Mouse (Mus musculus) heart, postnatal 0 days (tissue): ENCODE results near the gene Eef2k. TPM values are rescaled to one million over a fixed set of nuclear protein-coding genes. Genes with fewer than 3 reads are reported as not detected.

Experiments used
- ATAC-seq: fragments of 200-750 bp; cut with Nextera tagmentation; 2 replicates; pipeline ENCODE4 v1.8.0; 2017; ENCODE audit warnings: low read depth, moderate number of reproducible peaks, moderate library complexity; ENCODE audit not compliant: insufficient read depth
- DNase-seq: peaks from one replicate; pipeline ENCODE4 v3.0.0-alpha.2; 2016; ENCODE audit warnings: low spot score
- H3K27ac ChIP-seq: fragments of 300-500 bp; sonication (generic); 2 replicates; pipeline ENCODE4 v1.5.1; 2014; ENCODE audit warnings: low read depth, mild to moderate bottlenecking
- H3K27me3 ChIP-seq: fragments of 300-500 bp; sonication (generic); 2 replicates; pipeline ENCODE4 v1.6.1; 2014; ENCODE audit warnings: low read length, mixed read lengths; ENCODE audit not compliant: control insufficient read depth, insufficient read depth
- H3K36me3 ChIP-seq: fragments of 300-500 bp; sonication (generic); replicated peaks from 2 replicates; pipeline ENCODE4 v1.6.1; 2014; ENCODE audit warnings: low read length, mixed read lengths; ENCODE audit not compliant: control insufficient read depth, insufficient read depth
- H3K4me1 ChIP-seq: fragments of 300-500 bp; sonication (generic); 2 replicates; pipeline ENCODE4 v1.6.1; 2014; ENCODE audit warnings: antibody characterized with exemption; ENCODE audit not compliant: control insufficient read depth, insufficient read depth
- H3K4me2 ChIP-seq: fragments of 300-500 bp; sonication (generic); 2 replicates; pipeline ENCODE4 v1.6.1; 2014; ENCODE audit warnings: low read depth, mild to moderate bottlenecking, low read length, moderate library complexity
- H3K4me3 ChIP-seq: fragments of 300-500 bp; sonication (generic); 2 replicates; pipeline ENCODE4 v1.5.1; 2014; ENCODE audit warnings: low read depth, low read length
- H3K9ac ChIP-seq: fragments of 300-500 bp; sonication (generic); replicated peaks from 2 replicates; pipeline ENCODE4 v1.6.1; 2014; ENCODE audit warnings: low read depth, low read length, mixed read lengths
- H3K9me3 ChIP-seq: fragments of 300-500 bp; sonication (generic); replicated peaks from 2 replicates; pipeline ENCODE4 v1.6.1; 2016; ENCODE audit warnings: low read length; ENCODE audit not compliant: control insufficient read depth
- CTCF ChIP-seq: IDR thresholded peaks from 2 replicates; pipeline ENCODE4 v1.5.1; 2016; ENCODE audit warnings: antibody characterized with exemption, control low read depth, low read depth
- EP300 ChIP-seq: IDR thresholded peaks from 2 replicates; pipeline ENCODE4 v1.6.1; 2016; ENCODE audit warnings: antibody characterized with exemption, low read depth
- WGBS: fragments of 180-500 bp; shearing (Covaris S2); extraction: QIAGEN DNeasy Blood & Tissue Kit; methylation state at CpG from one replicate; pipeline ENCODE4 v1.1.7; 2014; 5-methylcytosine and 5-hydroxymethylcytosine counted together
- polyA plus RNA-seq: library from polyadenylated mRNA; unstranded; fragments of >200 nt; fragmentation: Nextera tagmentation; extraction: Ambion mirVana; gene quantifications from 2 replicates; pipeline ENCODE4 v1.2.1, GENCODE M21; 2015
- total RNA-seq: library from RNA; depleted of rRNA; stranded (reverse); fragments of >200 nt; gene quantifications from 2 replicates; pipeline ENCODE4 v1.2.3, GENCODE M21; 2014; ENCODE audit warnings: low replicate concordance

The Eef2k gene
- total and polyA plus RNA-seq, 2 experiments from 2014 or later: 23.6 to 31.9 TPM

GRCm38 (mm10) chr7:120913332-120913731 lies 70.7 kb downstream of the Eef2k start:
- 32% methylated on average over 1 of the region's 1 CpGs for WGBS
- ATAC-seq: no peak
- Histone ChIP-seq H3K4me2 (no peak overlapping the region), H3K27ac (no peak overlapping the region), H3K9me3 (no peaks in the 10 kb centered on the region), H3K27me3 (no peaks in the 10 kb centered on the region), H3K4me1 (no peaks in the 10 kb centered on the region), H3K4me3 (no peak overlapping the region), H3K36me3 (no peaks in the 10 kb centered on the region), H3K9ac (no peak overlapping the region)
- TF ChIP-seq EP300: no peak
- TF ChIP-seq CTCF: peak; percentile 34
- DNase-seq: no peak

- no peak for DNase-seq
- no peak overlapping the region for H3K27ac ChIP-seq
- no peaks in the 10 kb centered on the region for H3K36me3 ChIP-seq
- H3K27me3 ChIP-seq: no peaks in the 10 kb centered on the region
- no peaks in the 10 kb centered on the region for H3K9me3 ChIP-seq
- no peak for ATAC-seq
- H3K4me1 ChIP-seq: peaks cover 7% of the 10 kb centered on the region; the same call in 1 of the 2 replicates
- no peak overlapping the region for H3K4me3 ChIP-seq
- H3K4me2 ChIP-seq: peak overlapping the region; percentile 53; the same call in 1 of the 2 replicates
- no peak overlapping the region for H3K9ac ChIP-seq
- TF ChIP-seq CTCF (no peak), EP300 (no peak)
- 53% methylated on average over 11 of the region's 11 CpGs for WGBS
Measured at GRCm38 (mm10) chr7:120916262-120916875, 73.7 kb downstream of the Eef2k start.

GRCm38 (mm10) chr7:120917279-120917591 lies 74.6 kb downstream of the Eef2k start:
- peaks cover 7% of the 10 kb centered on the region; the same call in 1 of the 2 replicates for H3K4me1 ChIP-seq
- H3K4me3 ChIP-seq: peak overlapping the region; percentile 94
- no peaks in the 10 kb centered on the region for H3K36me3 ChIP-seq
- no peaks in the 10 kb centered on the region for H3K27me3 ChIP-seq
- DNase-seq (no peak), ATAC-seq (no peak)
- H3K9me3 ChIP-seq: no peaks in the 10 kb centered on the region
- peak overlapping the region; percentile 53 for H3K4me2 ChIP-seq
- no peak overlapping the region for H3K9ac ChIP-seq
- no peak overlapping the region for H3K27ac ChIP-seq
- TF ChIP-seq EP300 (no peak; the same call in 1 of the 2 replicates), CTCF (no peak)
- 8% methylated on average over 12 of the region's 12 CpGs for WGBS

- WGBS: under 1% methylated on average over 99 of the region's 102 CpGs
- Histone ChIP-seq H3K4me2 (peak within 1 kb of the TSS; percentile 83), H3K36me3 (no peaks in the 10 kb centered on the region), H3K4me3 (peak within 1 kb of the TSS; percentile 94), H3K4me1 (peaks cover 7% of the 10 kb centered on the region; the same call in 1 of the 2 replicates), H3K27me3 (no peaks in the 10 kb centered on the region), H3K9me3 (no peaks in the 10 kb centered on the region), H3K27ac (peak within 1 kb of the TSS; percentile 87), H3K9ac (peak within 1 kb of the TSS; percentile 88)
- TF ChIP-seq EP300: peak; percentile 69; the same call in 1 of the 2 replicates
- peak; percentile 92 for TF ChIP-seq CTCF
- ATAC-seq: peak; percentile 95
- DNase-seq: peak; percentile 94
Measured at GRCm38 (mm10) chr7:120917592-120918461, 75.2 kb downstream of the Eef2k start, which contains the start of gene Polr3e. Polr3e (plus strand) TSS chr7:120917744.

GRCm38 (mm10) chr7:120918526-120918962 lies 75.9 kb downstream of the Eef2k start:
- Histone ChIP-seq H3K36me3 (0 out of 2 replicates have a peak, but pooled peaks cover under 1% of the 10 kb centered on the region), H3K4me1 (peaks cover 7% of the 10 kb centered on the region; the same call in 1 of the 2 replicates), H3K9ac (peak overlapping the region; percentile 88), H3K4me2 (peak overlapping the region; percentile 83), H3K27me3 (no peaks in the 10 kb centered on the region), H3K27ac (peak overlapping the region; percentile 87; the same call in 1 of the 2 replicates), H3K9me3 (no peaks in the 10 kb centered on the region), H3K4me3 (peak overlapping the region; percentile 94)
- TF ChIP-seq EP300: no peak
- TF ChIP-seq CTCF: no peak
- DNase-seq: peak; percentile 67
- ATAC-seq: peak; percentile 24; the same call in 1 of the 2 replicates
- WGBS: 8% methylated on average over 10 of the region's 10 CpGs
